Mouse (Mus musculus) lung, postnatal 0 days (tissue): ENCODE data around the gene Fyn. TPM values are rescaled to one million over a fixed set of nuclear protein-coding genes. Genes with fewer than 3 reads are reported as not detected.
A peak's percentile ranks its signal among the peaks of the same experiment; 100 is the strongest.

Source experiments
- ATAC-seq: fragments of 200-750 bp; cut with Nextera tagmentation; 2 replicates; pipeline ENCODE4 v1.8.0; 2017; ENCODE audit warnings: moderate library complexity
- DNase-seq: peaks from one replicate; pipeline ENCODE4 v3.0.0-alpha.2; 2016; ENCODE audit warnings: low spot score
- H3K27ac ChIP-seq: fragments of 300-500 bp; sonication (generic); 2 replicates; pipeline ENCODE4 v1.5.1; 2014; ENCODE audit warnings: antibody characterized with exemption, mild to moderate bottlenecking, low read length, mixed read lengths
- H3K27me3 ChIP-seq: fragments of 300-500 bp; sonication (generic); replicated peaks from 2 replicates; pipeline ENCODE4 v1.6.1; 2014; ENCODE audit warnings: low read length, mixed read lengths; ENCODE audit not compliant: insufficient read depth
- H3K36me3 ChIP-seq: fragments of 300-500 bp; sonication (generic); 2 replicates; pipeline ENCODE4 v1.6.1; 2014; ENCODE audit warnings: low read length, mixed read lengths; ENCODE audit not compliant: insufficient read depth
- H3K4me1 ChIP-seq: fragments of 300-500 bp; sonication (generic); 2 replicates; pipeline ENCODE4 v1.6.1; 2014; ENCODE audit warnings: antibody characterized with exemption, low read depth, low read length, mixed read lengths; ENCODE audit not compliant: insufficient read depth
- H3K4me2 ChIP-seq: fragments of 300-500 bp; sonication (generic); replicated peaks from 2 replicates; pipeline ENCODE4 v1.6.1; 2014; ENCODE audit warnings: low read depth, mild to moderate bottlenecking, low read length, moderate library complexity, mixed read lengths
- H3K4me3 ChIP-seq: fragments of 300-500 bp; sonication (generic); 2 replicates; pipeline ENCODE4 v1.5.1; 2014; ENCODE audit warnings: low read depth, low read length
- H3K9ac ChIP-seq: fragments of 300-500 bp; sonication (generic); replicated peaks from 2 replicates; pipeline ENCODE4 v1.6.1; 2014; ENCODE audit warnings: low read depth, mild to moderate bottlenecking
- H3K9me3 ChIP-seq: fragments of 300-500 bp; sonication (generic); 2 replicates; pipeline ENCODE4 v1.6.1; 2016; ENCODE audit warnings: low read length, mixed read lengths
- CTCF ChIP-seq: IDR thresholded peaks from 2 replicates; pipeline ENCODE4 v1.5.1; 2016; ENCODE audit warnings: antibody characterized with exemption, mild to moderate bottlenecking
- EP300 ChIP-seq: IDR thresholded peaks from 2 replicates; pipeline ENCODE4 v1.6.1; 2016; ENCODE audit warnings: antibody characterized with exemption, mild to moderate bottlenecking, control low read depth
- WGBS: fragments of 180-500 bp; shearing (Covaris S2); extraction: QIAGEN DNeasy Blood & Tissue Kit; methylation state at CpG from one replicate; pipeline ENCODE4 v1.1.7; 2014; 5-methylcytosine and 5-hydroxymethylcytosine counted together
- polyA plus RNA-seq: library from polyadenylated mRNA; unstranded; fragments of >200 nt; fragmentation: Nextera tagmentation; extraction: Ambion mirVana; gene quantifications from 2 replicates; pipeline ENCODE4 v1.2.1, GENCODE M21; 2015

Gene Fyn
- 21.1 and 23.0 TPM in 2 replicates for polyA plus RNA-seq

DNA sequence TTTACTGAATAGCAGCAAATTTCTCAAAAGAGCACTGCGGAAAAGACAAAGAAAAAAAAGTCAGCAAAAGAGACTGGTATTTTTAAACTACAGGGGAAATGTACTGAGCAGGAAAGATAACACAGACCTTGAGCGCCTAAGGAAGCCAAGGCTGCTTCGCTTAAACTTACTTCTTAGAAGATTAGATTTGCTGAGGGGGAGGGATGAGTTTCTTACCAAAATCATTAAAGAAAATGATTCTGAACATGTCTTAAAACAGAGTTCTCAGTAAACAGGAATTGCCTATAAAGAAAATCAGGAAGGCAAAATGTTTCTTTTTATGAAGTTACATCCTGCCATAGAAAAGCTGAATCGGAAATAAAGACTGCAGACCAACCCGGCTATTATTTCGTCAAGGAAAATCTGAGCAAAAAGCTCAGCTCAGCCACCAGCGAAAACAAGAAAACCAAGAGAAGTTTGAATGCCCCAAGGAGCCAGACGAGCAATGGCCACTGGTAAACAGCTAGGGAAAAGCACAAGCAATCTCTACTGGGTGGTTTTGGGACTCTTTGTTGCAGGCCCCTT, at the start of gene Fyn:
TSS of gene Fyn (plus strand) at position 284 of the 564 bp plus-strand sequence.
- H3K9ac ChIP-seq: peak within 1 kb of the TSS; percentile 63
- no peak for ATAC-seq
- no peaks in the 10 kb centered on the region for H3K9me3 ChIP-seq
- H3K4me3 ChIP-seq: peak within 1 kb of the TSS; percentile 66
- TF ChIP-seq EP300 (no peak), CTCF (no peak)
- H3K36me3 ChIP-seq: no peaks in the 10 kb centered on the region
- peak within 1 kb of the TSS; percentile 84 for H3K27ac ChIP-seq
- DNase-seq: no peak
- no peaks in the 10 kb centered on the region for H3K4me1 ChIP-seq
- WGBS: 16% methylated on average over 8 of the region's 8 CpGs
- no peaks in the 10 kb centered on the region for H3K27me3 ChIP-seq
- peak within 1 kb of the TSS; percentile 72 for H3K4me2 ChIP-seq

DNA sequence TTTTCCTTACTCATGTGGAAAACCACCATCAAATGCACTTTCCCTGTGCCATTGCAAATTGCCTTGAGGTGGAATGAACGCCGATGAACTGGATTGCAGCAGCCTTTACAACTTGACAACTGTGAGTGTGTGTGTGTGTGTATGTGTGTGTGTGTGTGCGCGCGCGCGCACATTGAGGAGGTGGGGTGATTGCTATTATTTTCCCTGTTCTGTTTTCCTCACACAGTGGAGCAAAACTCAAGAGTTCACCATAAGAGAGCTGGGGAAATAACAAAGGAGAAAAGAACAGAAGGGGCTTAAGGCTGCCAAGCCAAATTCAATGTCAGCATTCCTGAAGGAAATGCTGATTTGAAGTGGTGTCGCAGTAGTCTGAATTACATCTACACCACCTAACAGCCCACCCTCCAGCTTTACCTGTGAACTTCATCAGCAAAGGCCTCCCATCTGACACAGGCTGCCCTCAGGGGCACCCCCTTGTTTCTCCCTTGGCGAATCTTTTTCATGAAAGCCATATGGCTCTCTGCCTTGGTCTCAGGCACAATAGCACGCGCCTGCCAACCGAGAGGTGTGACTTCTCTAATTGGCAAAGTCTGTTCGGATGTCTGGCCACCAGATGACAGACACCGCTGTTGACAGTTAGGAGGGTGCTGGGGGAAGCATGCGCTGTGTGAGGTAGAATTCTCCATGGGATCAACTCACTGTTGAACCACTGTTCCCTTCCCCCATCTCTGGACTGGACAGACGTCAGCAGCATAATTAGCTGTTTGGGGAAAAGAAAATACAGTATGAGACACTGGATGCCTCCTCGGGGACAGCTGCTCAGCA, 47.6 kb upstream of the Fyn start:
- Histone ChIP-seq H3K27ac (no peak overlapping the region), H3K9ac (no peak overlapping the region), H3K4me1 (no peaks in the 10 kb centered on the region), H3K9me3 (no peaks in the 10 kb centered on the region), H3K36me3 (no peaks in the 10 kb centered on the region), H3K4me3 (no peak overlapping the region), H3K4me2 (peak overlapping the region; percentile 17; the same call in 1 of the 2 replicates), H3K27me3 (no peaks in the 10 kb centered on the region)
- ATAC-seq (peak; percentile 68), DNase-seq (peak; percentile 63)
- 67% methylated on average over 17 of the region's 17 CpGs for WGBS
- TF ChIP-seq CTCF: no peak

DNA sequence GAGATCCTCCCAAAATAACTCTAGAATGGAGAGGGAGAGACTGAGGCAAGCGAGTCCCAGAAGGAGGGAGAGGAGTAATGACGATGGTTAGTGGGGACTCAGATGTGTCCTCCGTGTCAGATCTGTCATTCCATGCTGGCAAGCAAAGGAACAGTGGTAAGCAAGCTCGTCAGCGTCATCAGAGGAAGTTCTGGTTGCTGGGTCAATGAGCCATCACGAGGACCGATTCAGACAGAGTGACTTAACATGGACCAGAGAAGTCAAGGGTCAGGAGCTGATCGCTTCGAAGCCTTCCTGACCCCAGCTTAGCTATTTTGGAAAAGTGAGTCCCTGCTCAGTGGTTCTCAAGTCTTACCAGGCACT, 47.1 kb upstream of the Fyn start:
- 62% methylated on average over 9 of the region's 9 CpGs for WGBS
- Histone ChIP-seq H3K9ac (no peak overlapping the region), H3K4me3 (no peak overlapping the region), H3K36me3 (no peaks in the 10 kb centered on the region), H3K27me3 (no peaks in the 10 kb centered on the region), H3K9me3 (no peaks in the 10 kb centered on the region), H3K4me1 (no peaks in the 10 kb centered on the region), H3K27ac (no peak overlapping the region), H3K4me2 (peak overlapping the region; percentile 17; the same call in 1 of the 2 replicates)
- no peak for DNase-seq
- no peak for ATAC-seq
- no peak for TF ChIP-seq EP300
- TF ChIP-seq CTCF: no peak

DNA sequence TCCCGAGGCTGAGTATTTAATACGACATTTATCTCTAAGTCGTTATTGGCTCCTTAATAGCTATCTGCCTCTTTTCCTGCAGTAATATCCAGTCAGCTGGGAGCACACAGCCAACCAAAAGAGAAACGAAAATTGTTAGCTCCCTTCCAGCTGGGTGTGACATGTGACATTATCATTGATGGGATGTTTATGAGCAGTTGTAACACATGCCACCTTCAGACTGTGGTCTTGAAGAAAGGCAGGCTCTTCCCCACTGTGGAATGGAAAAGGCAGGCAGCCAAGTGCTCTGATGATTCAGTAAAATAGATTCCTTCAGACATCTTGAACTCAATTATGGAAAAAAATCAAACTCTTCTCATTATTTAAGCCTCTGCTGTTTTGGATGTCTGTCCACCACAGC, 46.5 kb upstream of the Fyn start:
- Histone ChIP-seq H3K27ac (no peak overlapping the region), H3K9me3 (no peaks in the 10 kb centered on the region), H3K27me3 (no peaks in the 10 kb centered on the region), H3K4me3 (no peak overlapping the region), H3K9ac (no peak overlapping the region), H3K36me3 (no peaks in the 10 kb centered on the region), H3K4me1 (no peaks in the 10 kb centered on the region), H3K4me2 (0 out of 2 replicates have a peak overlapping the region, but pooled peaks have one; percentile 17)
- WGBS: 50% methylated on average over 4 of the region's 4 CpGs
- DNase-seq (peak; percentile 76), ATAC-seq (peak; percentile 80)
- no peak for TF ChIP-seq EP300
- TF ChIP-seq CTCF: no peak

- ATAC-seq (no peak), DNase-seq (no peak)
- TF ChIP-seq EP300 (no peak), CTCF (no peak)
- Histone ChIP-seq H3K4me1 (no peaks in the 10 kb centered on the region), H3K9ac (no peak overlapping the region), H3K27ac (no peak overlapping the region), H3K27me3 (no peaks in the 10 kb centered on the region), H3K9me3 (no peaks in the 10 kb centered on the region), H3K4me2 (no peak overlapping the region), H3K36me3 (no peaks in the 10 kb centered on the region), H3K4me3 (no peak overlapping the region)
- WGBS: 86% methylated on average over 2 of the region's 2 CpGs
Measured at GRCm38 (mm10) chr10:39324291-39324690, 44.4 kb upstream of the Fyn start.

GRCm38 (mm10) chr10:39328661-39329060, 40.0 kb upstream of the Fyn start:
- Histone ChIP-seq H3K4me1 (no peaks in the 10 kb centered on the region), H3K4me2 (no peak overlapping the region), H3K36me3 (no peaks in the 10 kb centered on the region), H3K9me3 (no peaks in the 10 kb centered on the region), H3K9ac (no peak overlapping the region), H3K27me3 (no peaks in the 10 kb centered on the region), H3K27ac (no peak overlapping the region), H3K4me3 (no peak overlapping the region)
- WGBS: 88% methylated on average over 2 of the region's 2 CpGs
- no peak for DNase-seq
- TF ChIP-seq CTCF (no peak), EP300 (no peak)
- ATAC-seq: no peak
